Mouse (Mus musculus): Measurements from ENCODE around the gene Pdf.
"Not testable (repeated sequence)": the region's sequence is repeated elsewhere in the genome, so short reads cannot be mapped to it uniquely, and the experiment has no call there.

Pdf gene

GRCm38 (mm10) chr8:107036626-107037025, 11.8 kb downstream of the Pdf start:
- no peak for DNase-seq (ENCODE audit: low spot score)

DNA sequence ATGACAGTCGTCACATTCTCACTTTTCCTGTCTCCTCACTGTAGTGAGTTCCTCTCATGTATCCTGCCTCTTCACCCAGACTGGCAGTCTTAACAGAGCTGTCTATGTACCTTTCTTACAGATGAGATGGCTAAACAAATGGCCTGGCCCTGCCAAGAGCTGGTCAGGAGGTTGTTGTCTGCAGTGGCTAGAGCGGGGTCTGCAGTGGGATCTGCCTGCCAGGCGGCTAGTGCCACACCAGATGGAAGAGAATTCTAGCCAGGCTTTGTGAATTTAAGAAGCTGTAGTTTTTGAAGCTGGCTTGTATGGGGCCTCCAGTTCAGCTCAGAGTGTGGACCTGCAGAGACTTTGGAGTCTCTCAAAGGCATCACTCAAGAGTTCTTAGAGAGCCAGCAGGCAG, 12.8 kb downstream of the Pdf start:
- no peak for DNase-seq (ENCODE audit: low spot score)

DNA sequence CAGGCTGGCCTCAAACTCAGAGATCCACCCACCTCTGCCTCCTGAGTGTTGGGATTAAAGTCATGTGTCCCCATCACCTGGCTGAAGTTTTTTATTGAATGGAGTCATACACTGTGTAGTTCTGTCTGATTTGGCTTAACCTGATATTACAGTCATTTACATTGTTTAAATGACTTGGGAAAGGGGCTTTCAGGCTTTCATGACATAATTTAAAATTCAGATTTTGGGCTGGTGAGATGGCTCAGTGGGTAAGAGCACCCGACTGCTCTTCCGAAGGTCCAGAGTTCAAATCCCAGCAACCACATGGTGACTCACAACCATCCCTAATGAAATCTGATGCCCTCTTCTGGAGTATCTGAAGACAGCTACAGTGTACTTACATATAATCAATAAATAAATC, 14.8 kb downstream of the Pdf start:
- not testable (repeated sequence) for DNase-seq (ENCODE audit: low spot score)

DNA sequence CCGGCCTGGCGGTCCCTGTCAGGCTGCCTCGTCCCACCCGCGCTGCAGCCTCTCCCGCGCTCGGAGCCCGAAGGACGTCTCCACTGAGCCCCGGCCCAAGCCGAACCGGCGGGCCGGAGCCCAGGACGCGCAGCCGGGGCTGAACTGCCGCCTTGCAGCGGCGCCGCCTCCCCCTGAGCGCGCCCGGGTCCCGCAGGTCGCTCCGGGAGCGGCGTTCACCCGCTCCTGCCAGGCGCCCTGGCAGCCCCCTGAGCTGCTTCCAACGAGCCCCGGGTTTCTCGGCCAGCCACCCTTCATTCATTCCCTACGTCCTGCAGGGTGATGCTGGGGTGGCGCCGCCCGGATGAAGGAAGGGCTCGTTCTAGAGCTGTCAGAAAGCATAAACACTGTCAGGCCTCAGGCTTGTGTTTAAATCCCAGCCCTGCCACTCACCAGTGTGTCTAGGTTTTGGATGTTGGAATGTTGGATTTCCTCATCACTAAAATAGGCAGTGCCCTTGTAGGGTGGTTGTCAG, 16.8 kb downstream of the Pdf start:
- DNase-seq (ENCODE audit: low spot score) = no peak

- DNase-seq (ENCODE audit: low spot score) = peak; percentile 93
Measured at GRCm38 (mm10) chr8:107030650-107031576, 17.5 kb downstream of the Pdf start, which contains the start of gene Vps4a. TSS of gene Vps4a (plus strand) at chr8:107031222.

- no peak for DNase-seq (ENCODE audit: low spot score)
Measured at GRCm38 (mm10) chr8:107030058-107030457, 18.4 kb downstream of the Pdf start.

GRCm38 (mm10) chr8:107029310-107029709, 19.1 kb downstream of the Pdf start:
- no peak for DNase-seq (ENCODE audit: low spot score)

GRCm38 (mm10) chr8:107023479-107023878, 24.9 kb downstream of the Pdf start:
- no peak for DNase-seq (ENCODE audit: low spot score)

GRCm38 (mm10) chr8:107014915-107015314, 33.5 kb downstream of the Pdf start:
- no peak for DNase-seq (ENCODE audit: low spot score)

DNA sequence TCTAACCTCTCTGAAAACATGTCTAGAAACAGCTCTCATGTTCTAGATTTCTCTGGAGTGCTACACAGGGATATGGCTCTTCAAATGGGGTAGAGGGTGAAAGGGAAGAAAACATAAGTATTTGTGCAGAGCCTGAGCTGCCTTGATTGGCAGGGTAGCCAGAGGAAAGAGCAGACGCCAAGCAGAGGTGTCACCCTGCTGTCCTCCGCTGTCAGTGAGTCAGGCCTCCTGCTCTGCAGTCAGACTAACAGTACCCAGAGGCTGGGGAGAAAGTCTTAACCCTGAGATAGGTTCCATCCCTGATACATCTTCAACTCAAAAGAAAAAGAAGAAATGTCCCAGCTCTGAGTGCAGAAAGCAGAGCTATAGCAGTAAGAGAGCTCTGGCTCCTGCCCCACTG, 35.7 kb downstream of the Pdf start:
- no peak for DNase-seq (ENCODE audit: low spot score)

GRCm38 (mm10) chr8:107007795-107008194, 40.6 kb downstream of the Pdf start:
- no peak for DNase-seq (ENCODE audit: low spot score)

GRCm38 (mm10) chr8:107002532-107002931, 45.9 kb downstream of the Pdf start:
- DNase-seq (ENCODE audit: low spot score) = peak; percentile 84

DNA sequence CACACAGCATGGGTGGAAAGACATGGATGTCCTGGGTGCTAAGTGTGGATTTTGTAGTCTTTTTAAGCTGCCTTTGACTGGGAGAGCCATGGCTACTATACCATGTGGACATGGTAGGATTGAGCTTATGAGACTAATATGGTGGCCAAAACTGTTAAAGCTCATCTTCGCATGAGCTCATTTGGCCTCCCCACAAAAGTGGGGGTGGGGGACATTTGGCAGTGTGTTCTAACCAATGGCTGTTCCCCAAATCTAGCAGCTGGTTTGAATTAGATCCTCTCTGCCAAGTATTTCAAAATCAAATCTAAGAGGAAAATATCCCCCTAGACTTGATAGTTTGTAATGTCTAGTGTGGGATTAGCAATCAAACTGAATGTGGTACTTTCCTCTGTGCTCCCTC, 49.3 kb downstream of the Pdf start:
- DNase-seq (ENCODE audit: low spot score) = no peak

DNA sequence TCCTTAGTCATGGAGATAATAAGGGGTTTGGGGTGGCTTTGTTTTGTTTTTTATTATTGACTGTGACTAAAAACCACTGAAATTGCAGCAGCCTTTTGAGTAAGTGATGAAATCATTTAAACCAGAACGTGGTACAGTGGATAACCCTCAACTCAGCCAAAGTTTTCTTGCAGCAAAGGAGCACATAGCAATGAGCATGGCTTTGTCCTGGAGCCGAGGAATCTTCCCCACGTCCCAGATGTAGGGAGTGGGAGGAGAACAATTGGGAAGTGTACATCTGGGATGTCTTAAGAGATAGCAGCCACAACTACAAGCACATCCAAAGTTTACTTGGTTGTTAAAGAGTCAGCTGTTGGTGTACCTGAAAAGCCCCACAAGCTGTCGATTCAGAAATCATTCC, 51.0 kb downstream of the Pdf start:
- DNase-seq (ENCODE audit: low spot score) = no peak

DNA sequence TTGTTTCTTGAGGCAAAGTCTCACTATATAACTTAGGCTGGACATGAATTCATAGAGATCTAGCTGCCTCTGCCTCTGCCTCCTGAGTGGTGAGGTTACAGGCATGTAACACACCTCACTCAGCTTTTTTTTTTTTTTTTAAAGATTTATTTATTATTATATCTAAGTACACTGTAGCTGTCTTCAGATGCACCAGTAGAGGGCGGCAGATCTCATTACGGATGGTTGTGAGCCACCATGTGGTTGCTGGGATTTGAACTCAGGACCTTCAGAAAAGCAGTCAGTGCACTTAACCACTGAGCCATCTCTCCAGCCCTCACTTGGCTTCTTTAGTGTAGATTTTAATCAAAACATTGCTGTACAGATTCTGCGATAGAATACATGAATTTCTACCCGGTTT, 52.1 kb downstream of the Pdf start:
- DNase-seq (ENCODE audit: low spot score) = not testable (repeated sequence)
